Mouse (Mus musculus) bone marrow, adult 2 months (tissue): ENCODE data around the gene Tmem51.

Experiments
- CTCF ChIP-seq: fragments of 200-500 bp; IDR thresholded peaks from 2 replicates; pipeline ENCODE4 v1.5.1; 2011; ENCODE audit warnings: low read length, control low read depth; ENCODE audit not compliant: control insufficient read depth, insufficient read depth
- POLR2A ChIP-seq: fragments of 200-500 bp; IDR thresholded peaks from 2 replicates; pipeline ENCODE4 v1.6.1; 2011; ENCODE audit warnings: low read depth, mild to moderate bottlenecking, control low read depth, low read length, borderline replicate concordance; ENCODE audit not compliant: control insufficient read depth

DNA sequence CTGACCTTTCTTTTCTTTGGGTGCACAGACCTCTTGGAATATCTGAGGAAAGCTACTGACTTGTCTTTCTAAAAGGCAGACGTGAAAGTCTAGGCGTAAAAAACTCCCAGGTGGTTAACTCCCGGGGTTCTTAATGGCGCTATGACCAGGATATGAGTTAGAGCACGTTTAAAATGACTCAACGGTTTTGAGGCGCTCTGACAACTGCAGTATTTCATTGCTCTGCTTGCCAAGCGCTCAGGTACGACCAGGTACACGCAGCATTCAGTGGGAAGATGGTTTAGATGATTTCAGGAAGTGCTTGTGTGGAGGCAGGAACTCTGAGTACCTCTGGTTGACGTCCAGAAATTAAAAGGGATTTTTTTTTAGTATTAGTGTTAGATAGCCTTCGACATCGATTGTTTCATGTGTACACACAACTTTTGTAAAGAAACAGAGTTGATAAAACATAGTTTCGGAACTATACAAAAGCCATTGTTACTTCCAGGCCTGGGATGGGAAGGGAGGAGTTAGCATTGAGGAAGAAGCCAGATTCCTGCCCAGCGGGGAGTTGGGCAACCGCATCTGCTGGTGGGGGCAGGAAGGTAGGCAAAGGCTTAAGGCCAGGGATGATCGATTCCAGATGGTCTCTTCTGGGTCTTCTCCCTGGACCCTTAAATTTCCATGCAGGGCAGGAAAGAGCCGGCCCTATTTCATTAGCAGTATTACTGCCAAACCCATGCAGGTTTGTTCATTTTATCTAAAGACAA, 12.7 kb downstream of the Tmem51 start:
- TF ChIP-seq CTCF, result no peak
- TF ChIP-seq POLR2A, result no peak
